Mouse (Mus musculus) lung, postnatal 10 days (tissue): ENCODE measurements around the gene Fpr1.
"Not testable (repeated sequence)": the region's sequence is repeated elsewhere in the genome, so short reads cannot be mapped to it uniquely, and the experiment has no call there.

Source experiments
- DNase-seq: peaks from one replicate; pipeline ENCODE4 v3.0.0; 2021

The Fpr1 gene

DNA sequence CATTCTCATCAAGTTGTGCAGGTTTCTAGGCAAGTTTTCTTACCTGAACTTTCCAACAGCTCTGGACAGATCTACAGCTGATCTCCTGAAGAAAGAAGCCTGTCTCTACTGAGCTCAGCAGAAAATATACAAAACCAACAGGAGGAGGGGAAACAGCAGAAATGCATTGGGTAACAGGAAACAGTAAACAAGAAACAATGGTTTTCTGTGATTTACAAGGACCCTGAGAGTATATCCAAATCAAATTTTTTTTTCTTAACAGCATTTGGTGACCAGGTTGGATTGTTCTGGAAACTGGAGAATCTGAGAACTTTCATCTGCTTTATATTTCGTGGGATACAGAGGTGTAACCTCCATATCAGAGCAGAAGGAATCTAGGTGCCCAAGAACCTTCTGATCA is at the start of gene Fpr1:
Gene Fpr1 (minus strand): TSS at position 101 of the 400 bp plus-strand sequence.
- no peak for DNase-seq

GRCm38 (mm10) chr17:17917782-17918181 is 34.0 kb upstream of the Fpr1 start:
- DNase-seq = no peak

DNA sequence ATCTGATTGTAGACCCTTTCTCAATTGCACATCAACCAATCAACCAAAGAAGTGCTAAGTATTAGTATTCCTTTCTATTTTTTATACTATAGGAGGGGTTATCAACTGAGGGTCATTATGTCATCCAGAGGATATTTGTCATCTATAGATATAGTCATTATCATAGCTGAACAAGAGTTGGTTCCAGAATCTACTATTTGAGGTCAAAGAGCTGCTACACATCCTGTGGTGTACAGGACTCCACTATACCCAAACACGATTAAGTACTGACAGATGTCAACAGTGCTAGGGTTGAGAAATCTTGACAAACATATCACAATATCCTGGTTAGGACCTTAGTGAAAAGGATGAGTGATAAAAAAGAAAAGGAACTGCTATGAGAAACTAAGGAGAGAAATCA is 33.6 kb upstream of the Fpr1 start:
- no peak for DNase-seq

DNA sequence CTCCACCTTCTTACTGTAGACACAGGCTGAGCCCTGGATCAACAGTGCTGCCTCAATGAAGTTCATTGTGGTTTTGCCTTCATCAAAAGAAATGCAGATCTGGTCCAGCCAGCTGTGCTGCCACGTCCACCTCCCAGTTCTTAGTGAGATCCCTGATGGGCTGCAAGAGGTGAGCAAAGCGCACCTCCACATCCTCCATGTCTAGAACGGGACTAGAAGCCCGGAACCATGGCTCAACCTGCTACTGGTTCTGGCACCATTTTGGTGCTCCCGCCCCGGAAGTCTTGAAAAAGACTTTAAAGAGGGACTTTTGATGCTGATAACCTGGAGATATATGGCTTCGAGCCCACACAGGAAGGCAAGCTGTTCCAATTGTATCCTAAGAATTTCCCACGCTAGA is 28.9 kb upstream of the Fpr1 start:
- not testable (repeated sequence) for DNase-seq

DNA sequence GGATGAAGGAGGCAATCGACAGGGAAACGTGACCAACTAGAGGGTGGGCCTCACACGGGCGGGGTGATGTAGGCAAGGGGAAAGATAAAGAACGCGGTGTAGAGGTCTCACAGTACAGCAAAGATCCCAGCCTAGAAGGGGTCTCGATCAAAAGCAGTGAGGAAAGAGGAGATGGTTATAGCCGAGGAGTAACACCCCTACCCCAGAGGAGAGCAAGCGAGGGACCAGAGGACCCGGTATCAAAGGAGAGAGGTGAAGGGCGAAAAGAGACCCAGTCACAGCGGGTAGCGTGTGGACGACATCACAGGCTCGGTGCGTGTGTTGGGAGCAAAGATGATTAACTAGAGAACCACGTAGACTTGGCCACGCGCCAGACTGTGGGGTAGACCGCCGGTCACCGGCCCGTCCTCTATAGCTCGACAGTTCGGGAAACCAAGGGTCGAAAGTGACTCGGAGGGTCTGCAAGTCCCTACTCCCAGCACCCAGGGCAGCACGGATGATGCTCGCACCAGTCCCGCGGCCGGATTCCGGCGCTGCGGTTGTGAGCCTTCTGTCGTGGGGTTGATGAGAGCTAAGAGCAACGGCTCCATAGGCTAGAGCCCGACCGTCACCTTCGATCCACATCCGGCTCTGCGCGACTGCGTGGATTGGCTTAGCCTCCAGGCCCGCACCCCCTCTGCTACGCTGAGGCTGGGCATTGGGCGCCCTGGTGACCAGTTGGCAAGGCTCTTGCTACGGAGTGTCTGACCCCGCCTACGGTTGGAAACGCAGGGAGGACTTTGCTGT is 26.1 kb upstream of the Fpr1 start:
- peak; percentile 89 for DNase-seq

GRCm38 (mm10) chr17:17900768-17901167 is 17.0 kb upstream of the Fpr1 start:
- no peak for DNase-seq

DNA sequence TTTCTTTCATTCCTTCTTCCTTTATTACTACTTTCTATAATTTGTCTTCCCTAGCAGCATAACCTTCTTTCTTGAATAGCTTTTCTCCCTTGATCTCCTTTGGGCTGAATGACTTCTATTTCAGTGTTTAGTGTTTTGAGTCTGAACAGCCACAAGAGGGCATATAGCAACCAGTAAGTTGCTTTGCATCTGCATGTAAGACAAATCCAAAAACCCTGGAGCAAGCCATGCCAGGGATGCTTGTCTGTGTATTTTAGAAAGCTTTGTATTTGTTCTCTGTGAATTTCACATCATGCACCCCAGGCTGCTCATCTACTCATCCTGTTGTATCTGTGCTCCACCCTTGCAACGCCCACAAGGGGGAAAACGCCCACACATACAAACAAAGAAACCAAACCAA is 15.5 kb upstream of the Fpr1 start:
- no peak for DNase-seq

DNA sequence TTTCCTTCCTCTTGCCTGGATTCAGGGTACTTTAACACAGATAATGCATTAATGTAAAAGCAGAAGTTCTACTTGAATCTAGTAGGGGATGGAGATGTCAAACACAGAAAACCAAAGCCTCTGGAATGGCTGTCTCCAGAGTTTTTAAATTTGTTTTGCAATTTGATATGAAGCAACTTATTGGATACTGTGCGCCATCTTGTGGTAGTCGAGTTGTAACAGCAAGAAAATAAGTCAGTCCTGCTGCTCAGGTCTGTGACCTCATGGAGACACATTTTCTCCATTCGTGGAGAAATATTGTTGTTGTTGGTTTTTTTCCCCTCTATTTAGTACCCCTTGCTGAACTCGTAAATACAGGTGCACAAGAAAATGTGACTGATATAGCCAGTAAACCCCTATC is 12.3 kb upstream of the Fpr1 start:
- DNase-seq = peak; percentile 66

DNA sequence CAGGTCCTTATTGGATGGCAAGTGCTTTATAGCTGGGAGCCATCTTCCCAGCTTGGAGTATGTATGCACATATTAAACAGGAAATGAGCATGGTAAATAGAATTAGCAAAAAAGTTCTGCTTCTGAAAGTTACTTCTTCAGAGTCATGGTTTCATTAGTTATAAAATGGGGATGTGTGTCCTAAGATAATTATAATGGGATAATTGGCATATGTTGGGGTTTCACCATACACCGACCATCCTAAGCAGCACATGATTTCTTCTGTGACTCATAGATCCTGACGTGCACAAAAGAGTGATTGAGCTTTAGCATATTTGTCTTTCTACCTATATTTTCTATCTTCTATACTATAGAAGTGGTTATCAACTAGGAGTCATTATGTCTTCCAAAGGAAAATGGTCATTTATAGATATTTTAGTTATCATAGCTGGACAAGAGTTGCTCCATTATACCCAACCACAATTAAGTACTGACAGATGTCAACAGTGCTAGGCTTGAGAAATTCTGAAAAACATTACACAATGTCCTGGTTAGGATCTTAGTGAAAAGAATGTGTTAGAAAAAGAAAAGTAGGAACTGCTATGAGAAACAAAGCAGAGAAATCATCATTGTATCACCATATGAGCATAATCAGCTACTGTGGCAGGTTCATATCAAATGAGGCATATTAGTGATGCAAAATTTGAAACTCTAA is 6.1 kb upstream of the Fpr1 start:
- no peak for DNase-seq

DNA sequence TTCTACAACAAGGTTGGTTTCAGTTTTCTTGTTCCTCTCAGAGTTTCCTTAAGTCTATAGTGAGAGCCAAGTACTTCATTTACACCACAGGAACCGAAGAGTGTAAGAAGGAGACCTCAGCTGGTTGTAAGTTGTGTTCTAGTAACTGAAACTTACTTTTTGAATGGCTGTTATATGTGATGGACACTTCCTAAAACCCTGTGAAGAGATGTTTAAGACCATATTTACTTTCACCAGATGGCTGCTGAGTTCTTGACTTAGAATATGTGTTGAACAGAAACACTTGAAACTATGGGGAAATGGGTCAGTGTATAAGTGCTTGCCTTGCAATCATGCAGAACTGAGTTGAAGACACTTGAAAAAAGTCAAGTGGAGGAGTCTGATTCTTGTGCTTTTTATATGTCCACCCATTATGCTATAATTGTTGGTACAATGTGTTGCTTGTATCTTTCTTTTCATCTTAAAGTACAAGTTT is 4.1 kb upstream of the Fpr1 start, which contains the start of the genes Fpr2 and Fpr3:
Gene Fpr2 (plus strand): TSS at position 51 of the 475 bp plus-strand sequence.
Gene Fpr3 (plus strand): TSS at position 79 of the 475 bp plus-strand sequence.
- DNase-seq = no peak

DNA sequence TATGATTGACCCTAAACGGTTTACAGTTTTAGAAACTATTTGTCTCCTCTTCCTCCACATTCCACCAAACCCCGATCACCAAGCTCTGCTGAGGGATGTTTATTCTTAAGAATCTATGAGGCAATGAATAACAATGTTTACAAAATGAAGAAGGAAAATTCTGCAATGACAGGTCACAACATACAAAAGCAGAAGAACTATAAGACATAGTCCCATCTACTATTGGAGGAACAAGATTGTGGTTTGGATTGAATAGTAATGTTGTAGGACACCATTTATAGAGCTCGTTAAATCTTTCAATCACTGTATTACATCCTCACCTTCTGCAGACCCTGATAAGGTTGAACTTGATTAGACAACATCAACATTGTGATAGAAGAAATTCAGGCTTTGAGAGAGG is 1.1 kb downstream of the Fpr1 start:
- no peak for DNase-seq

DNA sequence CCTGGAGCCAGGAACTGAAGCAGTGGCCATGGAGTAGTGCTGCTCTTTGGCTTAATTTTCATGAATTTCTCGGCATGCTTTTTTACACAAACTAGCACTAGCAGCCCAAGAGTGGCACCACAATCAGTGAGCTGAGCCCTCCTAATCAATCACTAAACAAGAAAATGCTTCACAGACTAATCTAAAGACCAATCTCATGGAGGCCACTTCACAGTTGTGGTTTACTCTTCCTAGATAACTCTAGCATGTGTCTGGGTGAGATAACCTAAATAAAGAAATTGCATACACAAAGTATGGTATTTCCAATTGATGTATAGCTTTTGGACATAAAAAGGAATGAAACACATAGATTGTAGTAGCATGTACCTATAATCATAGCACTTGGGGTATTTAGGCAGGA is 4.4 kb downstream of the Fpr1 start:
- DNase-seq = no peak

- DNase-seq = no peak
These were observed 12.0 kb downstream of the Fpr1 start for GRCm38 (mm10) chr17:17871697-17872096.

- DNase-seq = no peak
These were observed 12.7 kb downstream of the Fpr1 start for GRCm38 (mm10) chr17:17870892-17871550.

DNA sequence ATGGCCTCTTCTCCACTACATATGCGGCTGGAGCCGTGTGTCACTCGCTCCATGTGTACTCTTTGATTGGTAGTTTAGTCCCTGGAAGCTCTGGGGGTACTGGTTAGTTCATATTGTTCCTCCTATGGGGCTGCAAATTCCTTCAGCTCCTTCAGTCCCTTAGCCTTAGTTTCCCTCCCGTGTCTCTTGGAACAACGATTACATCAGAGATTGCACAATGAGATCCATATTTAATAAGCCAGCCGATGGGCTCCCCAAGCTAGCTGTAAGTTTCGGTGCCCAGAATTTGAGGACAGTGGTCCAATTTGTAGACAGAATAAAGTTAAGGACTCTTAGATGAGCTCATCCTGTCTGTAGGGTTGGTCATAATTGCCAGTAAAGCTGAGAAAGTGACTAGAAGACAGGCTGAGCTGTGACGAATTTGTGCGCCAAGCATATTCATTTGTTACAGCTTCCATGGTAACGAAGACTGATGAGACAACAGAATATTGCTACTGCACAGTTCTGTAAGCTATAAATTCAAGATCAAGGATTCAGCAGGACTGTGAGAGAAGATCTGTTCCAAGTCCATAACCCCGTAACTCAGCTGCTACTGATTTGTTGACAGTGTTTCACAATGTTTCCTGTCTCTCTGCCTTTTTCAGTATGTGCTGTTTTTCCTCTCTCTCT is 16.8 kb downstream of the Fpr1 start:
- peak; percentile 40 for DNase-seq

DNA sequence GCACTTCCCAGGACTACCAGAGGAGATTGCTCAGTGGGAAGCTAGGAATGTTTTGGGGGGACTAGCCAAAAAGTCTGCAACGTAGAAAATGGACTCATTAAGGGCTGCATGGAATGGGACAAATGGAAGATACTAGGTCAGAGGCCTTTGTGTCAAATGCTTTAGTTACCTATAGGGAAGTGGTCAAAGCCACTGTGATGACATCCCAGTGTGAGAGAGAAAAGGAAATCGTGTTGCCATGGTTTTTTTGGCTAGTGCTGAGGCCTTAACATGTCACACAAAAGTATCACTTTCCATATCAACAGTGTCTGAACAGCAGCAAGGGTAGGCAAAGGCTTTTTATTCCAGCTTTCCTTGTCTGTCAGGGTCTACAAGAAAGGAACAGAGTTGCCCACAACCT is 18.6 kb downstream of the Fpr1 start:
- DNase-seq = no peak

DNA sequence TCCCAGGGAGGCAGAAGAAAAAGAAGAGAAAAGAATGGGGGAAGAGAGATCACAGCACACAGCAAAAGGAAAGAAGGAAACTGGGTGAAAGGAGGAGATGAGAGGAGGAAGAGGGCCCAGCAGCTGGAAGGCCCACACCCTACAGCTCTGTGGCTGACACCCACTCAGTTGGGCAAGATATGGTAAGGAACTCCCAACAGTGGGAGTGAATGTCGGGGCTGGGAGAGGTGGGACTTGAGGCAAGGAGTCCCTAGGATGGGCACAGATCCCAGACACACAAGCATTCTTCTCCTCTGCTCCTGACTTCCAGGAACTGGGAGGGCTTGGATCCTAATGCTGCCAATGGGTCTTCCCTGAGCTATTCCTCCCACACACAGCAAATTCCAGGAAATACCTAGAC is 21.4 kb downstream of the Fpr1 start:
- peak; percentile 35 for DNase-seq

- no peak for DNase-seq
These were observed 23.6 kb downstream of the Fpr1 start for GRCm38 (mm10) chr17:17860110-17860509.

GRCm38 (mm10) chr17:17857446-17857845 is 26.3 kb downstream of the Fpr1 start:
- DNase-seq = no peak

DNA sequence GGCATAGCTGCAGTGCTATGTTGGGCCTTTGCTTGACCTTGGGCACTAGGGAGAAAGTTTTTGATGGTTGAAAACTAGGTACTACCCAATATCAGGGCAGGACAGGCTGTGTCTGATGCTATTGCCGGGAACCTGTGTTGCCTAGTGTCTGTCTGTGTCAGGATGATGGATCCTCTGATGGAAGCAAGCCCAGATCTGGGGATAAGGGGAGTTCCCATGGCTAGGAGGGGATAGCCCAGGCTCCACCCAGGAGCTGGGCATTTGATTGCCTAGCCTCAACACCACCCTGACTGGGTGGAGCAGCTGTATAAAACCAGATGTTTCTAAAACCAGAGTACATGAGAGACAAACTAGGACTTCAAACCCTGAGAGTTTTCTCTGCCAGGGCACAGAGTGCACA is 27.1 kb downstream of the Fpr1 start:
- no peak for DNase-seq

DNA sequence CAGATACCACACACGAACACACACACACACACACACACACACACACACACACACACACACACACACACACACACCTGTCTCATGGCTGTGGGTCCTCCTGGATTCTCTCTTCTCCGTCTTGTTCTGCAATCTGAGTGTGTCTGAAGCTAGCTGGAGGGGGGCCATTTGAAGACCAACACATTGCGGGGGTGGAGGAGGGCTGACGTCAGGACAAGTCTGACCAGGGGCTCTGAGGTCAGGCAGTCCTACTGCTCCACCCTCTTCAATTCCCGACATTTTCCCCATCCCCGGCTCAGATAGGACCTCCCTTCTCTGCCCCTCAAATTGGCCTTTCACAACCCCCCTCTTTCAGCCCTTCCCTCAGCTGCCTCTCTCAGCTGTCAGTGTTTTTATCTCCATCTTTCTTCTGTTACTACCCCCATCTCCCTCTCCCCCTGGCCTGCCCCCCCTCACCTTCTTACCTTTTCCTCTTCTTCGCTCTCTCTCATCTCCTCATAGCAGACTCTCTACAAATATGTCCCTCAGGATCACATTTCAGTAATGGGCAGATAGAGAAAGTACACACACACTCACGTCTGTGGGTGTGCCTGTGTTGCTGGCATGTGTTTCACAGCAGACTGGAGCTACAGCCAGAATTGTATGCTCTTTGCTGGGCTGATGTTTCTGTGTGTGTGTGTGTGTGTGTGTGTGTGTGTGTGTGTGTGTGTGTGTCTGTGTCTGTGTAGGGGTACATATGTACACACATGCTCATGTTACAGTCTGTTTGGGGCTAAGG is 28.5 kb downstream of the Fpr1 start, which contains the start of gene Has1:
Gene Has1 (minus strand): TSS at position 142 of the 775 bp plus-strand sequence.
- DNase-seq = no peak
